Mouse (Mus musculus): Measurements from ENCODE around the gene Nr1i3.

Gene Nr1i3

GRCm38 (mm10) chr1:171251594-171252324 is 38.0 kb downstream of the Nr1i3 start:
- no peak for ATAC-seq (ENCODE audit: low TSS enrichment)

GRCm38 (mm10) chr1:171252415-171252814 is 38.6 kb downstream of the Nr1i3 start:
- ATAC-seq (ENCODE audit: low TSS enrichment) = no peak

GRCm38 (mm10) chr1:171256095-171256818 is 42.5 kb downstream of the Nr1i3 start:
- ATAC-seq (ENCODE audit: low TSS enrichment) = no peak

- ATAC-seq (ENCODE audit: low TSS enrichment) = peak; percentile 62
Measured at GRCm38 (mm10) chr1:171256937-171257548, 43.3 kb downstream of the Nr1i3 start.

- ATAC-seq (ENCODE audit: low TSS enrichment) = no peak
Measured at GRCm38 (mm10) chr1:171257781-171258180, 44.0 kb downstream of the Nr1i3 start.

- ATAC-seq (ENCODE audit: low TSS enrichment) = no peak
Measured at GRCm38 (mm10) chr1:171258921-171259320, 45.2 kb downstream of the Nr1i3 start.

- ATAC-seq (ENCODE audit: low TSS enrichment) = no peak
Measured at GRCm38 (mm10) chr1:171260316-171260715, 46.5 kb downstream of the Nr1i3 start.

- ATAC-seq (ENCODE audit: low TSS enrichment) = peak; percentile 87
Measured at GRCm38 (mm10) chr1:171262594-171263130, 48.9 kb downstream of the Nr1i3 start.

- ATAC-seq (ENCODE audit: low TSS enrichment) = peak; percentile 71
Measured at GRCm38 (mm10) chr1:171263185-171263611, 49.4 kb downstream of the Nr1i3 start.

- ATAC-seq (ENCODE audit: low TSS enrichment) = no peak
Measured at GRCm38 (mm10) chr1:171263666-171264461, 50.1 kb downstream of the Nr1i3 start.

- no peak for ATAC-seq (ENCODE audit: low TSS enrichment)
Measured at GRCm38 (mm10) chr1:171265971-171266744, 52.4 kb downstream of the Nr1i3 start.

GRCm38 (mm10) chr1:171268341-171268740 is 54.6 kb downstream of the Nr1i3 start:
- ATAC-seq (ENCODE audit: low TSS enrichment) = no peak

GRCm38 (mm10) chr1:171269848-171270572 is 56.2 kb downstream of the Nr1i3 start, which contains the start of gene B4galt3:
Gene B4galt3 (plus strand): TSS chr1:171270328.
- ATAC-seq (ENCODE audit: low TSS enrichment) = peak; percentile 97

All from frontal cortex, adult (tissue).